Mouse (Mus musculus): Measurements from ENCODE around the gene Hacl1. TPM values are rescaled to one million over a fixed set of nuclear protein-coding genes. Genes with fewer than 3 reads are reported as not detected.

Gene Hacl1
- polyA plus RNA-seq, 1 experiment from 2014 or later, result 9.4 TPM

- Histone ChIP-seq H3K4me3 (no peak overlapping the region), H3K4me1 (peaks cover 63% of the 10 kb centered on the region), H3K9me3 (replicated peaks) (no peaks in the 10 kb centered on the region), H3K36me3 (no peaks in the 10 kb centered on the region), H3K27me3 (ENCODE audit: low read depth, poor library complexity, severe bottlenecking) (no peaks in the 10 kb centered on the region), H3K27ac (peak overlapping the region; percentile 48; the same call in 1 of the 2 replicates)
- no peak for DNase-seq (ENCODE audit: low spot score)
- 94% methylated on average over 8 of the region's 8 CpGs for WGBS
These were observed 17.1 kb upstream of the Hacl1 start for GRCm38 (mm10) chr14:31658126-31658680.

- DNase-seq (ENCODE audit: low spot score), result peak; percentile 82
- peaks cover 55% of the 10 kb centered on the region for H3K4me1 ChIP-seq
- H3K27me3 ChIP-seq (ENCODE audit: low read depth, poor library complexity, severe bottlenecking), result no peaks in the 10 kb centered on the region
- no peaks in the 10 kb centered on the region for H3K9me3 ChIP-seq (replicated peaks)
- no peak overlapping the region for H3K4me3 ChIP-seq
- peak overlapping the region; percentile 61; the same call in 1 of the 2 replicates for H3K27ac ChIP-seq
- H3K36me3 ChIP-seq, result no peaks in the 10 kb centered on the region
- 47% methylated on average over 5 of the region's 5 CpGs for WGBS
These were observed 16.0 kb upstream of the Hacl1 start for GRCm38 (mm10) chr14:31656857-31657645.

- WGBS, result 67% methylated on average over 7 of the region's 7 CpGs
- Histone ChIP-seq H3K36me3 (no peaks in the 10 kb centered on the region), H3K27me3 (ENCODE audit: low read depth, poor library complexity, severe bottlenecking) (no peaks in the 10 kb centered on the region), H3K4me3 (no peak overlapping the region), H3K27ac (no peak overlapping the region), H3K9me3 (replicated peaks) (no peaks in the 10 kb centered on the region), H3K4me1 (peaks cover 50% of the 10 kb centered on the region)
- DNase-seq (ENCODE audit: low spot score), result no peak
These were observed 15.3 kb upstream of the Hacl1 start for GRCm38 (mm10) chr14:31656386-31656785.

- 90% methylated on average over 14 of the region's 14 CpGs for WGBS
- Histone ChIP-seq H3K36me3 (no peaks in the 10 kb centered on the region), H3K27ac (no peak overlapping the region), H3K4me1 (peaks cover 40% of the 10 kb centered on the region), H3K27me3 (ENCODE audit: low read depth, poor library complexity, severe bottlenecking) (no peaks in the 10 kb centered on the region), H3K9me3 (replicated peaks) (no peaks in the 10 kb centered on the region), H3K4me3 (no peak overlapping the region)
- no peak for DNase-seq (ENCODE audit: low spot score)
These were observed 14.3 kb upstream of the Hacl1 start for GRCm38 (mm10) chr14:31655406-31655805.

GRCm38 (mm10) chr14:31654816-31655215 is 13.7 kb upstream of the Hacl1 start:
- Histone ChIP-seq H3K27ac (no peak overlapping the region), H3K4me3 (no peak overlapping the region), H3K36me3 (no peaks in the 10 kb centered on the region), H3K27me3 (ENCODE audit: low read depth, poor library complexity, severe bottlenecking) (no peaks in the 10 kb centered on the region), H3K4me1 (peaks cover 34% of the 10 kb centered on the region), H3K9me3 (replicated peaks) (no peaks in the 10 kb centered on the region)
- 88% methylated on average over 5 of the region's 5 CpGs for WGBS
- DNase-seq (ENCODE audit: low spot score), result no peak

GRCm38 (mm10) chr14:31653101-31653875 is 12.2 kb upstream of the Hacl1 start:
- Histone ChIP-seq H3K4me1 (peaks cover 21% of the 10 kb centered on the region), H3K27me3 (ENCODE audit: low read depth, poor library complexity, severe bottlenecking) (no peaks in the 10 kb centered on the region), H3K4me3 (no peak overlapping the region), H3K27ac (no peak overlapping the region), H3K9me3 (replicated peaks) (no peaks in the 10 kb centered on the region), H3K36me3 (no peaks in the 10 kb centered on the region)
- WGBS, result 83% methylated on average over 14 of the region's 14 CpGs
- no peak for DNase-seq (ENCODE audit: low spot score)

- no peaks in the 10 kb centered on the region for H3K36me3 ChIP-seq
- H3K9me3 ChIP-seq (replicated peaks), result no peaks in the 10 kb centered on the region
- H3K4me1 ChIP-seq, result peaks cover 18% of the 10 kb centered on the region
- no peak for DNase-seq (ENCODE audit: low spot score)
- 93% methylated on average over 1 of the region's 1 CpGs for WGBS
- H3K27me3 ChIP-seq (ENCODE audit: low read depth, poor library complexity, severe bottlenecking), result no peaks in the 10 kb centered on the region
- H3K27ac ChIP-seq, result no peak overlapping the region
- no peak overlapping the region for H3K4me3 ChIP-seq
These were observed 11.5 kb upstream of the Hacl1 start for GRCm38 (mm10) chr14:31652624-31653023.

- Histone ChIP-seq H3K36me3 (no peaks in the 10 kb centered on the region), H3K27me3 (ENCODE audit: low read depth, poor library complexity, severe bottlenecking) (no peaks in the 10 kb centered on the region), H3K4me3 (no peak overlapping the region), H3K9me3 (replicated peaks) (no peaks in the 10 kb centered on the region), H3K27ac (no peak overlapping the region), H3K4me1 (peaks cover 13% of the 10 kb centered on the region)
- 76% methylated on average over 5 of the region's 5 CpGs for WGBS
- no peak for DNase-seq (ENCODE audit: low spot score)
These were observed 11.0 kb upstream of the Hacl1 start for GRCm38 (mm10) chr14:31652106-31652505.

- 89% methylated on average over 7 of the region's 7 CpGs for WGBS
- Histone ChIP-seq H3K36me3 (no peaks in the 10 kb centered on the region), H3K4me3 (no peak overlapping the region), H3K27ac (no peak overlapping the region), H3K9me3 (replicated peaks) (no peaks in the 10 kb centered on the region), H3K4me1 (peaks cover 7% of the 10 kb centered on the region; the same call in 1 of the 2 replicates), H3K27me3 (ENCODE audit: low read depth, poor library complexity, severe bottlenecking) (no peaks in the 10 kb centered on the region)
- DNase-seq (ENCODE audit: low spot score), result no peak
These were observed 10.1 kb upstream of the Hacl1 start for GRCm38 (mm10) chr14:31651206-31651605.

- Histone ChIP-seq H3K36me3 (no peaks in the 10 kb centered on the region), H3K4me3 (no peak overlapping the region), H3K4me1 (0 out of 2 replicates have a peak, but pooled peaks cover 4% of the 10 kb centered on the region), H3K27me3 (ENCODE audit: low read depth, poor library complexity, severe bottlenecking) (no peaks in the 10 kb centered on the region), H3K9me3 (replicated peaks) (no peaks in the 10 kb centered on the region), H3K27ac (no peak overlapping the region)
- 97% methylated on average over 3 of the region's 3 CpGs for WGBS
- DNase-seq (ENCODE audit: low spot score), result peak; percentile 31
These were observed 9.3 kb upstream of the Hacl1 start for GRCm38 (mm10) chr14:31650347-31650746.

- 90% methylated on average over 10 of the region's 10 CpGs for WGBS
- Histone ChIP-seq H3K9me3 (replicated peaks) (no peaks in the 10 kb centered on the region), H3K4me3 (no peak overlapping the region), H3K27ac (no peak overlapping the region), H3K36me3 (no peaks in the 10 kb centered on the region), H3K4me1 (0 out of 2 replicates have a peak, but pooled peaks cover 4% of the 10 kb centered on the region), H3K27me3 (ENCODE audit: low read depth, poor library complexity, severe bottlenecking) (no peaks in the 10 kb centered on the region)
- no peak for DNase-seq (ENCODE audit: low spot score)
These were observed 6.9 kb upstream of the Hacl1 start for GRCm38 (mm10) chr14:31647991-31648390.

GRCm38 (mm10) chr14:31645920-31646319 is 4.8 kb upstream of the Hacl1 start:
- no peak overlapping the region for H3K4me3 ChIP-seq
- peaks cover 8% of the 10 kb centered on the region; the same call in 1 of the 2 replicates for H3K4me1 ChIP-seq
- H3K27ac ChIP-seq, result no peak overlapping the region
- H3K9me3 ChIP-seq (replicated peaks), result no peaks in the 10 kb centered on the region
- 90% methylated on average over 7 of the region's 7 CpGs for WGBS
- H3K27me3 ChIP-seq (ENCODE audit: low read depth, poor library complexity, severe bottlenecking), result no peaks in the 10 kb centered on the region
- no peak for DNase-seq (ENCODE audit: low spot score)
- H3K36me3 ChIP-seq, result no peaks in the 10 kb centered on the region
